Mouse (Mus musculus) neural tube, embryonic 14.5 days (tissue): ENCODE data around the gene Mdk. TPM values are rescaled to one million over a fixed set of nuclear protein-coding genes. Genes with fewer than 3 reads are reported as not detected.
A peak's percentile ranks its signal among the peaks of the same experiment; 100 is the strongest.

Experiments
- ATAC-seq: fragments of 200-750 bp; cut with Nextera tagmentation; 2 replicates; pipeline ENCODE4 v1.8.0; 2017; ENCODE audit warnings: low read depth, mild to moderate bottlenecking, moderate TSS enrichment, moderate library complexity
- H3K27ac ChIP-seq: fragments of 300-500 bp; sonication (generic); 2 replicates; pipeline ENCODE4 v1.5.1; 2014; ENCODE audit warnings: low read depth, mild to moderate bottlenecking, control low read depth, low read length, moderate library complexity, mixed read lengths
- H3K27me3 ChIP-seq: fragments of 300-500 bp; sonication (generic); 2 replicates; pipeline ENCODE4 v1.6.1; 2014; ENCODE audit warnings: low read length; ENCODE audit not compliant: control insufficient read depth, insufficient read depth
- H3K36me3 ChIP-seq: fragments of 300-500 bp; sonication (generic); 2 replicates; pipeline ENCODE4 v1.6.1; 2014; ENCODE audit warnings: low read length, mixed read lengths; ENCODE audit not compliant: control insufficient read depth, insufficient read depth
- H3K4me1 ChIP-seq: fragments of 300-500 bp; sonication (generic); 2 replicates; pipeline ENCODE4 v1.6.1; 2014; ENCODE audit warnings: low read length; ENCODE audit not compliant: control insufficient read depth, insufficient read depth
- H3K4me2 ChIP-seq: fragments of 300-500 bp; sonication (generic); 2 replicates; pipeline ENCODE4 v1.6.1; 2014; ENCODE audit warnings: mild to moderate bottlenecking, low read depth, low read length, control low read depth
- H3K4me3 ChIP-seq: fragments of 300-500 bp; sonication (generic); 2 replicates; pipeline ENCODE4 v1.5.1; 2014; ENCODE audit warnings: low read depth, low read length, control low read depth, mixed read lengths
- H3K9ac ChIP-seq: fragments of 300-500 bp; sonication (generic); replicated peaks from 2 replicates; pipeline ENCODE4 v1.6.1; 2014; ENCODE audit warnings: low read depth, mild to moderate bottlenecking, control low read depth, low read length, mixed read lengths
- H3K9me3 ChIP-seq: fragments of 300-500 bp; sonication (generic); 2 replicates; pipeline ENCODE4 v1.6.1; 2016; ENCODE audit warnings: low read length; ENCODE audit not compliant: control insufficient read depth
- WGBS: fragments of 180-500 bp; shearing (Covaris S2); extraction: QIAGEN DNeasy Blood & Tissue Kit; methylation state at CpG from one replicate; pipeline ENCODE4 v1.1.7; 2014; 5-methylcytosine and 5-hydroxymethylcytosine counted together
- polyA plus RNA-seq: library from polyadenylated mRNA; unstranded; fragments of >200 nt; fragmentation: Nextera tagmentation; extraction: Ambion mirVana; gene quantifications from 2 replicates; pipeline ENCODE4 v1.2.1, GENCODE M21; 2014

The Mdk gene
- polyA plus RNA-seq, 1 experiment from 2014 or later: 93.6 TPM

DNA sequence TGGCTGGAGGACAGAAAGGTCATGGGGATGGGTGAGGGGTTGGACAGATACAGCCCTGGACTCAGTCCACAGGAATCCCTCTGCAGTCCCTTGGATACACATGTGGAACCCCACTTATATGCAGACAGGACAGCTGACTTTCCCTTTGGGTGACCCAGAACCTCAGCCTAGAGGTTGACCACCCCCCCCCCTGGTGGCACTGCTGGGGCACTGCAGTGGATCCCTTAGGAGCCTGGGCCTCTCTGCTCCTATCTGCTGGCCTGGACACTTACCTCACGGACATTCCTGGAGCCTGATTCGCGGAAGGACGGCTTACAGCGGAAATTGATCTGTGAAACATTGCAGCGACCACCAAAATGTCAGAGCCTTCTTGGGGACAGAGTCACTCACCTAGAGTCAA is 10.3 kb upstream of the Mdk start:
- Histone ChIP-seq H3K4me2 (no peak overlapping the region), H3K4me3 (no peak overlapping the region), H3K9ac (no peak overlapping the region), H3K9me3 (no peaks in the 10 kb centered on the region), H3K27me3 (no peaks in the 10 kb centered on the region), H3K4me1 (no peaks in the 10 kb centered on the region; the same call in 1 of the 2 replicates), H3K36me3 (peaks cover 20% of the 10 kb centered on the region), H3K27ac (no peak overlapping the region)
- no peak for ATAC-seq
- 76% methylated on average over 6 of the region's 6 CpGs for WGBS

DNA sequence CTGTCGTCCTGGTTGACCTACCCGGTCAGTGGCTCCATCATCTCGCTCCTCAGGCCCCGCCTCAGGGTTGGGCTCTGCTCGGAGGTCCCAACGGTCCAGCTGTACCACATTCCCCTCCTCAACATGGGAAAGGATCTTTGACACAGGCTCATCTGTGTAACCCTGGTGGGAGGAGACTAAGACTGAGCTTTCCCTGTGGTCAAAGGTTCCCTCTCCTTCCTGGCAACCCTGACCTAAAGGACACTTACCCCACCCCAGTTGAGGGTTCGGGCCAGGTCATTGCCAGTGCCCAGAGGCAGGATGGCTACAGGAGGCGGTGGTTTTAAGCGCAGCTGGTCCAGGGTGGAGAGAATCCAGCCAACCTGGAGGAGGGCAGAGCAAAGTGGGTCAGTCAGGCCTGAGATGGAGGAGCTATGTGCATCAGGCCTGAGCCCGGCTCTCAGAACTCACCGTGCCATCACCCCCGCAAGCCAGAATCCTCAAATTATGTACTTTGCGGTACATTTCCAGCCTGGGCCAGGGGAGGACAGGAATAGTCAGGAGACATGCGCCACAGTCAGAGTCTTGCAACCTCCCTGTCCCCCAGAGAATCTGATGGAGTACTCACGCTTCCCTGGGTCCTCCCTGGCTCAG is 7.3 kb upstream of the Mdk start:
- no peaks in the 10 kb centered on the region for H3K27me3 ChIP-seq
- 79% methylated on average over 15 of the region's 15 CpGs for WGBS
- no peak overlapping the region for H3K4me3 ChIP-seq
- no peaks in the 10 kb centered on the region for H3K9me3 ChIP-seq
- H3K4me2 ChIP-seq: no peak overlapping the region
- H3K36me3 ChIP-seq: peaks cover 32% of the 10 kb centered on the region
- ATAC-seq: no peak
- no peaks in the 10 kb centered on the region for H3K4me1 ChIP-seq
- no peak overlapping the region for H3K27ac ChIP-seq
- no peak overlapping the region for H3K9ac ChIP-seq

DNA sequence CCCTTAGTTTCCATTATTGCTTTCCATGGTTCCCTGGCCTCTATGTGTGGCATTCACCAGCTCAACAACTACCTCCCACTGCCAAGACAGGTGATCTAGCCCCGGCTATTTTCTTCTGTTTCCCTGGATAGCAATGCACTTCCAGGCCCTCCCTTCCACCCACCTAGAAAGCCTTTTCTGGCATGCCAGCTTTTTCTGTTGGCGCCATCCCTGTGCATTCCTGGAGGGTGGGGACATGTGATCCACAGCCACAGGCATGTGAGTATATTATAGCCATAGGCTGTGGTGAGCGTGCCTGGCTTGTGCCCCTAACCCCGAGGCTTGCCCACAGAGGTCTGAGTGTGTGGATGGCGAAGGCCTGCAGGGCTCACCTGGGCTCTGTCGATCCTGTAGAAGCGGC is 4.1 kb upstream of the Mdk start:
- H3K9me3 ChIP-seq: no peaks in the 10 kb centered on the region
- no peak overlapping the region for H3K9ac ChIP-seq
- peaks cover 9% of the 10 kb centered on the region; the same call in 1 of the 2 replicates for H3K4me1 ChIP-seq
- peaks cover 33% of the 10 kb centered on the region for H3K36me3 ChIP-seq
- no peak for ATAC-seq
- no peak overlapping the region for H3K27ac ChIP-seq
- no peak overlapping the region for H3K4me3 ChIP-seq
- WGBS: 96% methylated on average over 7 of the region's 7 CpGs
- H3K4me2 ChIP-seq: no peak overlapping the region
- H3K27me3 ChIP-seq: no peaks in the 10 kb centered on the region

DNA sequence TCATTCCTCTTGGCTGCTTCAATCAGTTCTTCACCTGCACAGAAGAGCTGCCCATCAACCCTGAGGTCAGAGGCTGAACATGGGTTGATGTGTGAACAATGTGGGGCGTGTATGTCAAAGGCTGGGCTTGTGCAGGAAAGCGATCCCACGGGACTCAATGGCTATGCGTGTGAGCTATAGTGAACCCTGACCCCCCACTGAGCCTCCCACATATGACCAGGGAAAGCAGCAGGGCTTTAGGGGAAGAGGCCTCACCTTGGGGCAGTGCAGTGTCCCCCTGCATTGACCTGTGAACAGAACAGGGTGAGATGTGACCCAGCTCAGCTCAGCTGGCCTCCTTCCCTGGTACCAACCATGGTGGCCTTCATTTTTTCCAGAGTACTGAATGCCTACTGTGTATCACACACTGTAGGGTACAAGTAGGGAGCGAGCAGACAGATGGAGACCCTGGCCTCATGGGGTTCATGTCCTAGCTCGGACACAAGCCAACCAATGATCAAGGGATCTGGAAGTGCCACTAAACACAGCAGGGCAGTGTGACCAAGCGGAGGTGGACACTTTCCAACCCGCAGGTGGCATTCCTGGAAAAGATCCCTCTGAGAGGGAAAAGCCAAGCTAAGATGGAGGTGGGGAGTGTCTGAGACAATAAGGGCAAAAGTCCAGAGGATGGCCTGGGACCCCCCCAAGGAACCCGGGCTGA is 2.9 kb upstream of the Mdk start:
- Histone ChIP-seq H3K36me3 (peaks cover 33% of the 10 kb centered on the region), H3K4me3 (no peak overlapping the region), H3K4me1 (peaks cover 15% of the 10 kb centered on the region), H3K27me3 (no peaks in the 10 kb centered on the region), H3K27ac (no peak overlapping the region), H3K4me2 (no peak overlapping the region), H3K9ac (no peak overlapping the region), H3K9me3 (no peaks in the 10 kb centered on the region)
- ATAC-seq: no peak
- 87% methylated on average over 9 of the region's 9 CpGs for WGBS

DNA sequence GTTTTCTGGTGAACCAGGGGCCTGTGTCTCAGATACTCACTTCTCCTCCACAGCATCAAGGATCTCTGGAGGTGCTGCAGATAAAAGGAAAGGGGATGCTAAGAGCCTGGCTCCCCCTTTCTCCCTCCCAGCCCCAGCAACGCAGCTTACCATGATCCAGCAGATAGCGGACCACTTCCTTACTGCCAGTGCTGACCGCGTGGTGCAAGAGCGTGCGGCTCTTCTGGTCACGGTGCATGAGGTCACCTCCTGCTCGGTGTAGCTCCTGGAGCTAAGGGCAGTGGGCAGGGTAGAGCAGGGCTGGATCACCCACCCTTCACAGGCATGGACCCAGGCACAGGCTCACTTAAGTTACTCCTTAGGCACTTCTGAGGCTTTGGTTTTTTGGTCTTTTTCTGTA is 1.9 kb upstream of the Mdk start:
- Histone ChIP-seq H3K27me3 (0 out of 2 replicates have a peak, but pooled peaks cover under 1% of the 10 kb centered on the region), H3K4me3 (no peak overlapping the region), H3K9me3 (no peaks in the 10 kb centered on the region), H3K27ac (no peak overlapping the region), H3K4me2 (no peak overlapping the region), H3K36me3 (peaks cover 29% of the 10 kb centered on the region), H3K9ac (no peak overlapping the region), H3K4me1 (peaks cover 19% of the 10 kb centered on the region)
- ATAC-seq: no peak
- WGBS: 68% methylated on average over 8 of the region's 8 CpGs

DNA sequence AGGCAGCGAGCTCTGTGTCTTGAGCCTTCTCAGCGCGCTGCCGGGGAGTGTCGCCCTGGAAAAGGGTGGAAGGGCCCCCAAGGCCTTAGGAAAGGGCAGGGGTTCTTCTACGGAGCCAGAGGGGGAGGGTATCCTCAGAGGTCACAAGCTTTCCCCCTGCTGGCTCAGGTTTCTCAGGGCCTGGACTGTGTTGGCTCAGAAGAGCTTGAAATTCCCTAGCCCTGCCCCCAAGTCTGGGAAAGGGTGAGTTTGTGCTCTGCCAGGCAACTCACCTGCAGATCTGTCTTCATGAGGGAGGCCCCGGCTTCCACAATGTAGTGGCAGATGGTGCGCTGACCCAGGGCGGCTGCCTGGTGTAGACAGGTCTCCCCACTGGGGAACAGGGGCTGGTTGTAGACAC is 1.4 kb upstream of the Mdk start:
- Histone ChIP-seq H3K9me3 (no peaks in the 10 kb centered on the region), H3K4me1 (peaks cover 19% of the 10 kb centered on the region), H3K4me3 (no peak overlapping the region), H3K27ac (no peak overlapping the region), H3K27me3 (0 out of 2 replicates have a peak, but pooled peaks cover 2% of the 10 kb centered on the region), H3K4me2 (no peak overlapping the region), H3K36me3 (peaks cover 23% of the 10 kb centered on the region), H3K9ac (no peak overlapping the region)
- 26% methylated on average over 9 of the region's 9 CpGs for WGBS
- ATAC-seq: no peak

DNA sequence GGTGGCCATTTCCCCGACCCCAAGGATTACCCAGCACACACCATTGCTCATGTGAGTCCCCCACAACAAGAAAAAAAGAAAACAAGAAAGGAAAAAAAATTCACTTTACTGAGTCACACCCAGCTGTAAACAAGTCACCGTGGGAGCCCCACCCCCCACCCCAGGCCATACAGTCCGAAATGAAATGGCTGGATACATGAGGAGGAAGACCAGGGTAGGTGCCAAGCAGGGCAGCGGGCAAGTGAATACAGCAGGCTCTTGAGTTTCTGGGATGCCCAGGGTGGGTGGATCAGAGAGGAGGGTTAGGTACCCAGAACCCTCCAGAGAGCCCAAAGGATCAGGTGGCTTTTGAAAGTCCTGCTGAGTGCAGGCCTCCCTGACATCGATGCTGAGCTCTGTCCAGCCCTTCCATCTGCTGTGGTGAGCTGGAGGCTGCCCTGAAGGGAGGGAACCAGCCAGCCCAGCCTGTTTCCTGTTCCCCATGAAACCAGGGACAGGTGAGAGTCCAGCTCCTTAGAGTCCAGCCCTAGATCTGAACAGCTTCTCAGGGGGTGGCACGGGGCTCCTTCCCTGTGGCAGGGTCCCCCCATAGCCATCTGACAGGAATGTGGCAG is 747 bp upstream of the Mdk start:
- peaks cover 18% of the 10 kb centered on the region for H3K36me3 ChIP-seq
- H3K27me3 ChIP-seq: 0 out of 2 replicates have a peak, but pooled peaks cover 2% of the 10 kb centered on the region
- H3K4me3 ChIP-seq: no peak overlapping the region
- H3K9me3 ChIP-seq: no peaks in the 10 kb centered on the region
- H3K4me2 ChIP-seq: 0 out of 2 replicates have a peak overlapping the region, but pooled peaks have one; percentile 84
- 15% methylated on average over 6 of the region's 6 CpGs for WGBS
- H3K4me1 ChIP-seq: peaks cover 19% of the 10 kb centered on the region
- no peak for ATAC-seq
- no peak overlapping the region for H3K27ac ChIP-seq
- H3K9ac ChIP-seq: no peak overlapping the region

DNA sequence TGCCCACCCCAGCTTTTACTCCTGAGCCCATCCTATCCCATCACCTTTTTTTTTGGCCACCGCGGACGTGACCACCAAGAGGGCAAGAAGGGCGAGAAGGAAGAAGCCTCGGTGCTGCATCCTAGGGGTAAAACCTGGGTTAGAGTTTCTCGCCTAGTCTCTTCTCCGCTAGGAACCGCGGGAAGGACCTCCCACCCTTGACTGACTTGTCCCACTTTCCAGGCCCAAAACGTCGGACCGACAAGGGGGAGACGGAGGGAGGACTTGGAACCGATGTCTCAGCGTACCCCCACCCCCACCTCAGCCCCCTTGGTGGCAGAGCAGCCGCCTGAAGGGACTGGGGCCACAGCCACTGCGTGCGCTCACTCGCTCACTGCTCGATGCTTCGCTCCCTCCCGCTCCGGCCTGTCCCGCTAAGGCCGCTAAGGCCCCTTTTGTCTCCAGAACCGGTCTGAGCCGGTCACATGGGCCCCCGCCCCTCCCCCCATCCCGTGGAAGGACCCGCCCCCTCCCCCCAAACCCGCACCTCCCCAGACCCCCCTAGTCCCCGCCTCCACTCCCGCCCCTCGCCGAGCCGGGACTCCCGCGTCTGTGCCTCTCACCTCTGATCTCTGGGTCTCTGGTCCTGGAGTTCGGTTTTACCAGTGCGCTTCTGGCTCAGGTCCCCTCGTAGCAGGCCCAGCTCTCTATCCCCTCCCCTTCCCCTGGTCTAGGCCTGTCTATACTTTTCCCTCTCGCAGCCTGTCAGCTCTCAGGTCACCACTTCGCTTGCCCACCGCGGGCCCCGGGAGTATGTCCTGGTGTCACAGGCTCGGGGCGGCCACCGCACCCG is 553 bp downstream of the Mdk start:
- Histone ChIP-seq H3K9ac (peak overlapping the region; percentile 75), H3K4me1 (peaks cover 19% of the 10 kb centered on the region), H3K27ac (peak overlapping the region; percentile 77), H3K9me3 (no peaks in the 10 kb centered on the region), H3K36me3 (0 out of 2 replicates have a peak, but pooled peaks cover 6% of the 10 kb centered on the region), H3K4me2 (peak overlapping the region; percentile 84), H3K4me3 (peak overlapping the region; percentile 52), H3K27me3 (0 out of 2 replicates have a peak, but pooled peaks cover 2% of the 10 kb centered on the region)
- peak; percentile 72 for ATAC-seq
- WGBS: 2% methylated on average over 46 of the region's 50 CpGs
